Mouse (Mus musculus) kidney, adult 9 months (tissue): ENCODE data around the gene Ltb4r1.
A peak's percentile ranks its signal among the peaks of the same experiment; 100 is the strongest.

Source experiments
- DNase-seq: peaks from one replicate; pipeline ENCODE4 v3.0.0; 2022

Ltb4r1 gene

GRCm38 (mm10) chr14:55765696-55766095 is at the start of gene Ltb4r1:
Gene Ltb4r1, plus strand, starts transcription at chr14:55765962.
- DNase-seq: no peak

- peak; percentile 78 for DNase-seq
These were observed 49.5 kb upstream of the Ltb4r1 start for GRCm38 (mm10) chr14:55716271-55716670.

- DNase-seq: peak; percentile 92
These were observed 48.9 kb upstream of the Ltb4r1 start for GRCm38 (mm10) chr14:55716884-55717283.

GRCm38 (mm10) chr14:55719737-55720136 is 46.0 kb upstream of the Ltb4r1 start:
- no peak for DNase-seq

GRCm38 (mm10) chr14:55720666-55721065 is 45.1 kb upstream of the Ltb4r1 start:
- no peak for DNase-seq

- DNase-seq: peak; percentile 81
These were observed 44.7 kb upstream of the Ltb4r1 start for GRCm38 (mm10) chr14:55721076-55721475.

- DNase-seq: peak; percentile 96
These were observed 43.9 kb upstream of the Ltb4r1 start, which contains the start of gene Rabggta for GRCm38 (mm10) chr14:55721700-55722437. Gene Rabggta, minus strand, starts transcription at chr14:55722263.

- no peak for DNase-seq
These were observed 43.3 kb upstream of the Ltb4r1 start for GRCm38 (mm10) chr14:55722438-55722945.

- no peak for DNase-seq
These were observed 42.3 kb upstream of the Ltb4r1 start for GRCm38 (mm10) chr14:55723433-55723832.

GRCm38 (mm10) chr14:55724411-55724871 is 41.3 kb upstream of the Ltb4r1 start:
- DNase-seq: peak; percentile 75

- no peak for DNase-seq
These were observed 39.5 kb upstream of the Ltb4r1 start for GRCm38 (mm10) chr14:55726261-55726660.

GRCm38 (mm10) chr14:55727889-55728685 is 37.7 kb upstream of the Ltb4r1 start:
- no peak for DNase-seq

- DNase-seq: no peak
These were observed 35.6 kb upstream of the Ltb4r1 start for GRCm38 (mm10) chr14:55730116-55730515.

GRCm38 (mm10) chr14:55730531-55731032 is 35.2 kb upstream of the Ltb4r1 start:
- DNase-seq: no peak

GRCm38 (mm10) chr14:55733889-55734288 is 31.9 kb upstream of the Ltb4r1 start:
- DNase-seq: no peak

GRCm38 (mm10) chr14:55734869-55735268 is 30.9 kb upstream of the Ltb4r1 start:
- DNase-seq: no peak

- DNase-seq: no peak
These were observed 30.4 kb upstream of the Ltb4r1 start for GRCm38 (mm10) chr14:55735334-55735733.

GRCm38 (mm10) chr14:55735758-55736157 is 30.0 kb upstream of the Ltb4r1 start:
- no peak for DNase-seq

GRCm38 (mm10) chr14:55737086-55737687 is 28.6 kb upstream of the Ltb4r1 start:
- peak; percentile 81 for DNase-seq

- DNase-seq: peak; percentile 95
These were observed 22.1 kb upstream of the Ltb4r1 start for GRCm38 (mm10) chr14:55743711-55744110.

GRCm38 (mm10) chr14:55745180-55745860 is 20.4 kb upstream of the Ltb4r1 start, which contains the start of the genes Dhrs1 and Nop9:
Gene Dhrs1, minus strand, starts transcription at chr14:55745690.
Gene Nop9, plus strand, starts transcription at chr14:55745693.
- peak; percentile 91 for DNase-seq

- DNase-seq: no peak
These were observed 19.9 kb upstream of the Ltb4r1 start for GRCm38 (mm10) chr14:55745861-55746237.
